Mouse (Mus musculus): ENCODE measurements around the gene Tenm2.

DNA sequence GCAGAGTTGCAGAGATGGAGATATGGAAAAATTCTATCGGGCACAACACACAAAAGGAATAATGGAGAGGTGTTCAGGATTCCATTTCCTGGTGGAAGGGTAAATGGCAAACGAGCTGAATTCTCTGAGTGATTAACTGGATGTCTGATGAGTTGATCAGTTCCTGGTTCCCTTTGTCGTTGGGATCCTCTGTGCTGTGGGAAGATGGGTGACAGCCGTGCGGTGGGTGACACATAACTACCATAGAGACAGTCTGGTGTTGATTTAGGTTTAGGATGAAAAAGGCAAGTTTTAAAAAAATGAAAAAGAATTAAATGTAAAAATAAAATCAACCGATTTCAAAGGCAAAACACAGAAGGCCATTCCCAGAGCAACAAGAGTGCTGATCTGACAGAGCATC, 316.5 kb downstream of the Tenm2 start:
- TF ChIP-seq MXI1 (IDR thresholded peaks at IDR 0.05; ENCODE audit: low read depth, low read length) (no peak), TCF12 (IDR thresholded peaks at IDR 0.05; ENCODE audit: low read depth, low read length) (no peak), E2F4 (IDR thresholded peaks at IDR 0.05; ENCODE audit: insufficient replicate concordance, low read depth, low read length) (no peak), CTCF (conservative IDR thresholded peaks at IDR 0.05 in 1 of 2, IDR thresholded peaks at IDR 0.05 in 1 of 2; ENCODE audit: low read depth in 2 of 2, low read length in 2 of 2) (no peak), NELFE (IDR thresholded peaks at IDR 0.05; ENCODE audit: low read depth, low read length) (no peak), POLR2A (IDR thresholded peaks at IDR 0.05; ENCODE audit: low read depth, low read length) (no peak), POLR2AphosphoS2 (IDR thresholded peaks at IDR 0.05; ENCODE audit: low read depth, low read length) (no peak), MAZ (IDR thresholded peaks at IDR 0.05; ENCODE audit: low read depth, low read length) (no peak), ZC3H11A (IDR thresholded peaks at IDR 0.05; ENCODE audit: low read depth, low read length) (no peak), USF1 (IDR thresholded peaks at IDR 0.05; ENCODE audit: low read depth, low read length) (no peak)
